Mouse (Mus musculus) lung, embryonic 14.5 days (tissue): ENCODE results near the gene Upp1. TPM values are rescaled to one million over a fixed set of nuclear protein-coding genes. Genes with fewer than 3 reads are reported as not detected.

Experiments used
- ATAC-seq: fragments of 200-750 bp; cut with Nextera tagmentation; 2 replicates; pipeline ENCODE4 v1.8.0; 2017; ENCODE audit warnings: mild to moderate bottlenecking, moderate TSS enrichment, moderate library complexity; ENCODE audit not compliant: insufficient read depth
- DNase-seq: peaks from one replicate; pipeline ENCODE4 v3.0.0-alpha.2; 2015
- H3K27ac ChIP-seq: fragments of 300-500 bp; sonication (generic); 2 replicates; pipeline ENCODE4 v1.5.1; 2014; ENCODE audit warnings: low read depth, mild to moderate bottlenecking, moderate library complexity
- H3K27me3 ChIP-seq: fragments of 300-500 bp; sonication (generic); 2 replicates; pipeline ENCODE4 v1.6.1; 2014; ENCODE audit warnings: low read length, control low read depth; ENCODE audit not compliant: insufficient read depth
- H3K36me3 ChIP-seq: fragments of 300-500 bp; sonication (generic); 2 replicates; pipeline ENCODE4 v1.6.1; 2014; ENCODE audit warnings: control low read depth; ENCODE audit not compliant: insufficient read depth
- H3K4me1 ChIP-seq: fragments of 300-500 bp; sonication (generic); 2 replicates; pipeline ENCODE4 v1.6.1; 2014; ENCODE audit warnings: antibody characterized with exemption, control low read depth; ENCODE audit not compliant: insufficient read depth
- H3K4me2 ChIP-seq: fragments of 300-500 bp; sonication (generic); 2 replicates; pipeline ENCODE4 v1.6.1; 2014; ENCODE audit warnings: mild to moderate bottlenecking
- H3K4me3 ChIP-seq: fragments of 300-500 bp; sonication (generic); 2 replicates; pipeline ENCODE4 v1.5.1; 2014; ENCODE audit warnings: low read depth, low read length
- H3K9ac ChIP-seq: fragments of 300-500 bp; sonication (generic); 2 replicates; pipeline ENCODE4 v1.6.1; 2014
- H3K9me3 ChIP-seq: fragments of 300-500 bp; sonication (generic); 2 replicates; pipeline ENCODE4 v1.6.1; 2016; ENCODE audit warnings: low read depth, low read length, control low read depth
- CTCF ChIP-seq: IDR thresholded peaks from 2 replicates; pipeline ENCODE4 v1.5.1; 2016; ENCODE audit warnings: antibody characterized with exemption, low read depth
- WGBS: fragments of 180-500 bp; shearing (Covaris S2); extraction: QIAGEN DNeasy Blood & Tissue Kit; methylation state at CpG from one replicate; pipeline ENCODE4 v1.1.7; 2014; 5-methylcytosine and 5-hydroxymethylcytosine counted together
- polyA plus RNA-seq: library from polyadenylated mRNA; unstranded; fragments of >200 nt; fragmentation: Nextera tagmentation; extraction: Ambion mirVana; gene quantifications from 2 replicates; pipeline ENCODE4 v1.2.1, GENCODE M21; 2014

Gene Upp1
- polyA plus RNA-seq, 1 experiment from 2014 or later = 11.7 TPM

DNA sequence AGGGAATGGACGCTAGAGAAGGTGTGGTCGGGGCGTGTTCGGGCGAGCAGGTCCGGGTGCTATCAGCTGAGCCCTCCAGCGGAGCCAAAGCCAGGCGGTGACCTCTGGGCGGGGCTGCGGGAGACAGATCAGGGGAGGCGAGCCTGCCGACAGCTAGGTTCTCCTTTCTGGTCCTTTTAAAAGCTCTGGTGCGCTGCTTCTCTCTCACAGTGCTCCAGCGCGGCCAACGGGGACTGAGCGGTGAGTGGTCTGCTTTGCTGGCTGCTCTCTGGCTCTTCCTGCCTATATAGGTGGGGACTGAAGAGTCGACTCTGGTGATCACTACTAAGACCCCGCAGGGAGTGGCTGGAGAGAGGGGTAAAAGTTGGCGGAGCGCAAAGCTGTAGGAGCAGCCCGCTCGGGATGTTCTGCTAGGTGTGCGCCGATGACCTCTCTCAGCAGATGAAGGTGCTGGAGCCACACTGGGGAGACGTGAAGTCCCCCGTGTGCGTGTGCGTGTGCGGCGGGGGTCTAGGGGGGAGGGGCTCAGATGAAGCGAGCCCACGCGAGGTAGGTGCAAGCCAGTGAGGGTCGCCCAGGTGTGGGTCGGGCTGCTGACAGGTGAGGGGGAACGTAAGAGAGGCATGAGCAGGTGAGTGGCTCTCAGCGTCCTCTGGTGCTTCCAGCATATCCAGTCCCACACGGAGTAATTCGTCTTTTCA lies 668 bp downstream of the Upp1 start:
- peak overlapping the region; percentile 41 for H3K4me3 ChIP-seq
- DNase-seq (peak; percentile 56), ATAC-seq (peak; percentile 41; the same call in 1 of the 2 replicates)
- H3K9ac ChIP-seq = peak overlapping the region; percentile 40
- H3K27ac ChIP-seq = peak overlapping the region; percentile 74
- no peak for TF ChIP-seq CTCF
- WGBS = under 1% methylated on average over 40 of the region's 40 CpGs
- H3K4me2 ChIP-seq = peak overlapping the region; percentile 83
- H3K36me3 ChIP-seq = no peaks in the 10 kb centered on the region
- peaks cover 48% of the 10 kb centered on the region for H3K27me3 ChIP-seq
- no peaks in the 10 kb centered on the region for H3K9me3 ChIP-seq
- H3K4me1 ChIP-seq = peaks cover 18% of the 10 kb centered on the region; the same call in 1 of the 2 replicates

DNA sequence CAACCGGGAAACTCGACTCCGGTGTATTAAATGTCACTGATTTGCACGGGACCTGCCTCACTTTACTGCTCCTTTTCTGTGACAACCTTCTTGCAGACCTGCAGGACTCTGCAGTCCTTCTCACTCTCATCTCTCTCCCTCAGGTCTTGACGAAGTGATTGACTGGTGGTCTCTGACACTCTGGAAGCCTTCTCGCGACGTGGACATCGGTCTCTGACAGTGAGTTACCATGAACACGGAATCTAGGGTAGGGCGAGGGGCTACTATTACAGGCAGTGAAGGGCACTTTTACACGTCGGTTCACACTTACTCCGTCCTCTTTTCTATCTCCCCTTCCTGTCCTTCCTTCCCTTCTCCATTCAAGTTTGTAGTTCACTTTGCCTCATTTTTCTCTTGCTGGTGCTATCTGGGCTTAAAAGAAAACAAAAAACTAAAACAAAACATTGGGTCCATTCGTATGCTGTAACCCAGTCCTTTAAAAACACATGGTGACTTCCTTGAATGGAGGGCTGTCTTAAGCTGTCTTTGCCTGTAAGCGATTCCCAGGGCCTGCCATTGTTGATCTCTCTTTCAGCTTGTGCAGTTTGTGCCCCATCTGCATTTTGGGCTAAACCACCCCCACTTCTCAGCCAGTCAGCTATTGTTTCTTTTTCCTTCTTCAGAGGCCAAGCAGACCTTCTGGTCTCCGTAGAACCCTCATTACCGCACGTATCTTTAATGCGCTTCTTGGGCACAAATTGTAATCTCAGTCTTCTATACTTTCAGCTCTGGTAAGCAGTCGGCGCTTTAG lies 1.5 kb downstream of the Upp1 start:
- Histone ChIP-seq H3K9ac (no peak overlapping the region), H3K27me3 (peaks cover 43% of the 10 kb centered on the region), H3K4me3 (peak overlapping the region; percentile 41), H3K36me3 (no peaks in the 10 kb centered on the region), H3K4me1 (peaks cover 18% of the 10 kb centered on the region; the same call in 1 of the 2 replicates), H3K9me3 (no peaks in the 10 kb centered on the region), H3K27ac (no peak overlapping the region), H3K4me2 (peak overlapping the region; percentile 83)
- no peak for TF ChIP-seq CTCF
- ATAC-seq (no peak), DNase-seq (no peak)
- WGBS = 14% methylated on average over 22 of the region's 22 CpGs

DNA sequence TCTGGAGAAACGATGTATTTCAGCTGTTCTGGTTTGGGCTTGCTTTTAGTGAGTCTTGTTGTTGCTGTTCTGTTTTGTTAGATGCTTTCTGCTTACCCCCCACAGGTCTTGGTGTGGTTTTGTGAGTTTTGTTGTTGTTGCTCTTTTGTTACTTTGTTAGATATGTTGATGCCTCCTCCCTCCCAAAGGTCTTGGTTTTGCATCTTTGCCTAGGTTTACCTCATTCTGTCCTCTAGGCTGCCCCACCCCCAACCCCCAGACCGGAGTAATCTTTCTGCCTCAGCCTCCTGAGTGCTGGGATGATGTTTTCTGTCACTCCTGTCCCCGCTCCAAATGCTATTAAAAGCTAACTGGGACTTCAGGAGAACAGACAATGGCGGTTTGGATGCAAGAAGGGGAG lies 4.4 kb downstream of the Upp1 start:
- H3K27me3 ChIP-seq = peaks cover 28% of the 10 kb centered on the region
- no peaks in the 10 kb centered on the region for H3K9me3 ChIP-seq
- no peak overlapping the region for H3K27ac ChIP-seq
- ATAC-seq (no peak), DNase-seq (no peak)
- H3K4me3 ChIP-seq = no peak overlapping the region
- H3K4me2 ChIP-seq = no peak overlapping the region
- no peak for TF ChIP-seq CTCF
- H3K4me1 ChIP-seq = peaks cover 14% of the 10 kb centered on the region; the same call in 1 of the 2 replicates
- 66% methylated on average over 4 of the region's 4 CpGs for WGBS
- H3K36me3 ChIP-seq = no peaks in the 10 kb centered on the region
- H3K9ac ChIP-seq = no peak overlapping the region

DNA sequence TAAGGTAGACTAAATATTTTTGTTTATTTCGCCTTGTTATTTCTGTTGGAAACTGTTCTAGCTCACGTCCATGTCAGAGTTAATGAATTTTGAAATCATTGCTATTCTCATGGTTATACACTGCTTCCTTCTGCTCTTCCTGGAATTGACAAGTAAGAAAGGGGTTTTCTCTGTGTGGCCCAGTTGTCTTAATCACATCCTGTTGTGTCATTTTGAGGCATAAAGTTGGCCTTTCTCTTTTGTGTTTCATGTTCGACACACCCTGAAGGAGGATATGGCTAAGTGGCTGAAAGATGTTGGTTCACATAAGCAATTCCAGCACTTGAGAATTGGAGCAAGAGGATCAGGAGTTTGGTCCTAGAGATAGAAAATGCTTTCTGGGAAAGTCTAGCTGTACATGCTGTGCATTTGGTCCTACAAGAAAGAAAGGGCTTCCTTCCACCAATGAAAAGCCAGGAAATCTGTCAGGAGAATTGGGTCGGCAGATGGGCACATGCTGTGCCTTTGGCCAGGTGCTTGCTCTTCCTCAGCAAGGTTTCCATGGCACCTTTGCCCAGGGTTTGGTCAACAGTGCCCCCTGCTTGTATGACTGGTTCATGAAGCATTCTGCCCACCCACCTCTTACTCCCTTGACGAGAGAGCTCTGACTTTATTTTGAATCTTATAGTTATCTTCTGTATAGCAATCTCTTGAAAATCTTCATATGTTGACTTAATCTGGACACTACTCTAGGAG lies 8.6 kb downstream of the Upp1 start:
- no peaks in the 10 kb centered on the region for H3K36me3 ChIP-seq
- peak; percentile 30 for DNase-seq
- peak; percentile 51 for TF ChIP-seq CTCF
- ATAC-seq = no peak
- H3K4me2 ChIP-seq = no peak overlapping the region
- H3K4me1 ChIP-seq = no peaks in the 10 kb centered on the region
- no peak overlapping the region for H3K4me3 ChIP-seq
- H3K9me3 ChIP-seq = no peaks in the 10 kb centered on the region
- H3K27ac ChIP-seq = no peak overlapping the region
- WGBS = 64% methylated on average over 5 of the region's 5 CpGs
- H3K27me3 ChIP-seq = no peaks in the 10 kb centered on the region
- H3K9ac ChIP-seq = no peak overlapping the region

DNA sequence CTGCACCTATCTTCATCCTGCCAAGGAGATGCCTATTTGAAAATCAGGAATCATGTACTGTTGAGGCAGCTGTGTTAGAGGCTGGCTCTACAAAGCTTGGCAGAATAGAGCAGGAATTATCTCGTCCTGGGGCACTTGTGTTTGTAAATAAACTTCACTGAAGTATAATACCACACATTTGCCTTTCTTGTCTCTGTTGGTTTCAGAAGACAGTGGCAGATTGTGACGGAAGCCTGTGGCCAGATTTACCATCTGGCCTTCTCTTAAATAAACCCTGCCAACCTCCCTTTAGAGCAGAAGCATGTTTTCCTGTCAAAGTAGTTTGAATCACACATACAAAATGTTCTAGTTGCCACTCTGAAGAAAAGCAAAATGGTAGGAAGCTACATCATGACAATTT lies 10.2 kb downstream of the Upp1 start:
- H3K9me3 ChIP-seq = no peaks in the 10 kb centered on the region
- no peak for DNase-seq
- WGBS = 28% methylated on average over 2 of the region's 2 CpGs
- no peak overlapping the region for H3K4me3 ChIP-seq
- ATAC-seq = no peak
- no peaks in the 10 kb centered on the region for H3K36me3 ChIP-seq
- no peak overlapping the region for H3K9ac ChIP-seq
- TF ChIP-seq CTCF = no peak
- H3K27me3 ChIP-seq = no peaks in the 10 kb centered on the region
- H3K4me1 ChIP-seq = no peaks in the 10 kb centered on the region
- H3K27ac ChIP-seq = no peak overlapping the region
- no peak overlapping the region for H3K4me2 ChIP-seq

DNA sequence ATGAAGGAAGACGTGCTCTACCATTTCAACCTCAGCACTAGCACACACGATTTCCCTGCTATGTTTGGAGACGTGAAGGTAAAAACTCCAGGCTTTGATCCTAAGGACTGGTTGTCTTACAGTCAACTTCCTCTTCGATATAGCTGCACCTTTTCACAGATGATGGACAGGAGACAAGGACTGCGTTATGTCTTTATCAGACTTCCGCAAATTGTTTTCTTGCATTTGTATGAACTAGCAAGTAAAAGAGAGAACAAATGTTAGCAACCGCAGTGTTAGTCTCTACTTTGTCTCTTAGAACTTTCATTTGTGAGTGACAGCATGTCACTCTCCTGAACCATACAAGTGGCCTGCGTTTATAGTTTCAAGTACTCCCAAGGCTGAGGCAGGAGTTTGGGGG lies 11.6 kb downstream of the Upp1 start:
- Histone ChIP-seq H3K4me2 (no peak overlapping the region), H3K36me3 (no peaks in the 10 kb centered on the region), H3K27ac (no peak overlapping the region), H3K4me1 (no peaks in the 10 kb centered on the region), H3K9ac (no peak overlapping the region), H3K9me3 (no peaks in the 10 kb centered on the region), H3K4me3 (no peak overlapping the region), H3K27me3 (no peaks in the 10 kb centered on the region)
- WGBS = 86% methylated on average over 8 of the region's 8 CpGs
- no peak for TF ChIP-seq CTCF
- DNase-seq (no peak), ATAC-seq (no peak)

DNA sequence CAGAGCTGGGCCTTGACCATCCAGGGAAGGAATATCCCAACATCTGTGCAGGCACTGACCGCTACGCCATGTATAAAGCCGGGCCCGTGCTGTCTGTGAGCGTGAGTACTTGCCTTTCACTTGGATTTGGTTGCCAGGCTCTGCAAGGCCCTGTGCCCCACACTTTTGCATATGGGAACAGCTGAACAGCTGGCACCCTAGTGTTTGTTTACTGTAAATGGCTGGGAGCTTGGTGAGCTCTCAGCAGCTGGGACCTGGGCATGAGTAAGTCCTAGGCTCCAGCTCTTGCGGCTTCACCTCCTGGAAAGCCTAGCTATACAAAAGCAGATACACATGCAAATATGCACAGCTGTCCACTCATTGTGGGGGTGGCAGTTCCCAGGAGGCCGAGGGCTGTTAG lies 13.8 kb downstream of the Upp1 start:
- ATAC-seq (no peak), DNase-seq (no peak)
- H3K9me3 ChIP-seq = no peaks in the 10 kb centered on the region
- no peak overlapping the region for H3K4me2 ChIP-seq
- H3K9ac ChIP-seq = no peak overlapping the region
- H3K36me3 ChIP-seq = no peaks in the 10 kb centered on the region
- no peaks in the 10 kb centered on the region for H3K4me1 ChIP-seq
- no peak overlapping the region for H3K27ac ChIP-seq
- no peaks in the 10 kb centered on the region for H3K27me3 ChIP-seq
- 83% methylated on average over 7 of the region's 7 CpGs for WGBS
- no peak for TF ChIP-seq CTCF
- no peak overlapping the region for H3K4me3 ChIP-seq
